Mouse (Mus musculus) heart, postnatal 0 days (tissue): ENCODE measurements around the gene Cela2a.

ENCODE experiments used
- CTCF ChIP-seq: IDR thresholded peaks from 2 replicates; pipeline ENCODE4 v1.5.1; 2016; ENCODE audit warnings: antibody characterized with exemption, control low read depth, low read depth
- EP300 ChIP-seq: IDR thresholded peaks from 2 replicates; pipeline ENCODE4 v1.6.1; 2016; ENCODE audit warnings: antibody characterized with exemption, low read depth

DNA sequence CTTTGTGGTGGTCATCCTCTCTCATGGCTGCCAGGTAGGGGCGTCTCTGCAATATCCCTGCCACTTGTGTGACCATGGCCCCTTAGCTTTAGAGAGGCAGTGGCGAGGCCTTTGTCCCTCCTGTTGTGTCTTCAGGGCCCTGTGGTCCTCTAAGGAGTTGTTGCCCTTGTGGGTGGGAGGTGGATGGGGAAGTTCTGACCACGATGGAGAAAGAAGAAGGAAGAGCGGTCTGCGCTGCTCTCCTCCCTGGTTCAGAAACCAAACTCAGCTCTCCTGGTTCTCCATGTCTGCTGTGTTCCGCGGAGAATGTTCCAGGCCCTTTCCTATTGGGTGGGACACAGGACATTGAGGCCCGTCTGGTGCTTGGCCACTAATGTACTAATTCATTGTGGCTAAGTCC is 20.1 kb downstream of the Cela2a start:
- no peak for TF ChIP-seq EP300
- no peak for TF ChIP-seq CTCF
